Mouse (Mus musculus) monocyte, adult 5-6 weeks (primary cell): ENCODE results near the gene Spdye4c. TPM values are rescaled to one million over a fixed set of nuclear protein-coding genes. Genes with fewer than 3 reads are reported as not detected.
A peak's percentile ranks its signal among the peaks of the same experiment; 100 is the strongest.

Experiments
- ATAC-seq: fragments of 153-309, 156-312 bp; replicated peaks from 2 replicates; pipeline ENCODE4 v1.8.0; 2017; ENCODE audit warnings: mild to moderate bottlenecking; ENCODE audit not compliant: low TSS enrichment, insufficient number of reproducible peaks, severe bottlenecking, poor library complexity, low FRiP score
- total RNA-seq: library from RNA; stranded (forward); fragments of 200-1000, 200-491, 200-594 nt; gene quantifications from 3 replicates; pipeline ENCODE4 v1.2.3, GENCODE M21; 2017

Spdye4c gene
- not detected in 3 replicates for total RNA-seq

DNA sequence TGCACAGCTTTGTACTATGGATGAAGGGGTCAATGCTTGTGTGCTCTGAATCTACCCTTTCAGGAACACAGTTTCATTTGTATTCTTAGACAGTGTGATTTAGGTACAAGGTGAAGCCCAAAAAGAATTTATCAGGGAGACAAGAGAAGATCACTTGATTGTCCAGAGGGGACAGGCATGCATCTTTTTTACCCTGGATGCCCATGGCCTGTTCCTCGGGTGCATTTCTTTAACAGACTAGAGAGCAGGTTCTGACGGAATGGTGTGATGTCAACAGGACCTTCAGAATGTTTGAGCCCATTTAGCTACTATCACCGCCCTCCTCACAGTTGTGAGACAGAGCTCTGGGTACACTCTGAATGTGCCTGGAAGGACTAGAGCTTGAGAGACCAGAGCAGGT, at the start of gene Spdye4c:
TSS of gene Spdye4c (plus strand) at position 301 of the 400 bp plus-strand sequence.
- ATAC-seq = no peak

DNA sequence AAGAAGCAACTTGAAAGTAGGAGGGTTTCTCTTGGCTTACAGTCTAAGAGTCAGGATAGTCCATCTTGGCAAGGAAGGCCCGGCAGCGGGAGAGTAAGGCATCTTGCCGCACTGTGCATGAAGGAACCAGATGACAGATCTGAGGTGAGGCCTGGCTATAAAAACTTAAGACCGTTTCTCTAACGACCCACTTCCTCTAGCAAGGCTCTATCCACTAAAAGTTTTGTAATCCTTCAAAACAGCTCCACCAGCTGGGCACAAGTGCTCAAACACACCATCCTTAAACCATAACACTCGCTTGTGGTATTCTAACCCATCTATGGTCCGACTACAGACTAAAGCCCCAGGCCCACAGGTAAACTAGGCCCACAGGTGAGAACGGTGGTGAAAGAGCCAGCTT, 47.5 kb upstream of the Spdye4c start:
- ATAC-seq = no peak

DNA sequence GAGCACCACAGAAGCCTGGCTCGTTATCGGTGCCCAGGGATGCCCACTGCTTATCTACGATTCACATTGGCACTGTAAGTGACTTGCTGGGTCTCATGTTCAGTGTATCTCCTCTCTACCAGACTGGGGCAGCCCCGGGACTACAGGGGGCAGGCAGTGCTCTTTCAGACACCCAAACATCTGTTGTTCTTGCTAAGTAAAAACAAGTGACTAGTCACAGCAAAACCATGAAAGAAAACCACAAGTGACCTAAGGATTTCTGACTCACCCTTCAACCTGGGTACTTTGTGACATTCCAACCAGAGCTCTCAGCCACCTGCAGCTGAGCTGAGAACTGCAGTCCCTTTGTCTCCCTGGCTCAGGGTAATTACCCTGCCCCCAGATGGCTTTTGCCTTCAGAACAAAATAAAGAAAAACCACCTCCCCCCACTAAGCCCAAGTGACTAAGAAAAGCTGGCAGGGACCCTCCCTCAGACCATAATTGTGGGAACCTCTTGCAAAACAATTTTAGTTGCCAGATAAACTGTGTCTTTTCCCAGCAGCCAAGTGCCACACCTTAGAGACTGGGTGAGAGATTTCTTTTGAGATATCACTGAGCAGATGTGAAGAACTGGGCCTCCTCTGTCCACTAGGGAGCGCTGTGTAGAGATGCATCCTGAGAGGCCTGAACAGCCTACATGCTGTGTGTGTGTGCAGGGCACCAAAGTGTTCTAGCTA, 46.4 kb upstream of the Spdye4c start:
- ATAC-seq = peak; percentile 45; the same call in 1 of the 2 replicates

GRCm38 (mm10) chr2:128545447-128545846, 45.6 kb upstream of the Spdye4c start:
- ATAC-seq = no peak

DNA sequence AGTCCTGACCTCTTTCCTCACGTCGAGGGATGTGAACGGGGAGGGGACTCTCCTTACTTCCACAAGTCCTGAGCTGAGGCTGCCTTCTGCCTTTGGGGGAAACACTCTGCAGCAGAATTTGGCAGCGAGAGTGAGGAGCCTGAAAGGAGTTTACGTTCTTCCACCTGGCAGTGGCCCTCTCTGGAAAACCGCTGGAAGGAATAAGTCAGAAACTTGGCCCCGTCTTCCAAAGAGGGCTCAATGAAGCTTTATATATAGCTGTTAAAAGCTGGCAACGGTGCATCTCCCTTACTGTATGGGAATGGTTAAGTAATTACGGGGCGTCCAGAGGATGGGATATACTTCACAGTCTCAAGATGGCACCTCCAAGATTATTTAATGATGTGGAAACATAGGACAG, 43.9 kb upstream of the Spdye4c start:
- no peak for ATAC-seq

DNA sequence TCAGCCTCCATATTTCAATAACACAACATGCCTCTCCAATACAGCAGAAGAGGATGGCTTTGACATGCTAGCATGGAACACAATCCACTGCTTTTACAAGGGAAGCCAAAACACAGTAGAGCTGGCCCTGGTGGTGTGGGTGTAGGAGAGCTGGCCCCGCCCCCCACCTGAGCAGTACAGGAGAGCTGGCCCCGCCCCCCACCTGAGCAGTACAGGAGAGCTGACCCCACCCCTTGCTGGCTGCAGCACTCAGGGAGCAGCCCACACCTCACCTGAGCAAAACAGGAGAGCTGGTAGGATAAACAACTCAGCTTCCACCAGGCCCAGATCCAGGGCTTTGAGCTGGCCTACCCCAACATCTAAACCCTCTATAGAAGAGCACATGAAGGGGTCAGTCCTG, 42.7 kb upstream of the Spdye4c start:
- ATAC-seq = no peak

DNA sequence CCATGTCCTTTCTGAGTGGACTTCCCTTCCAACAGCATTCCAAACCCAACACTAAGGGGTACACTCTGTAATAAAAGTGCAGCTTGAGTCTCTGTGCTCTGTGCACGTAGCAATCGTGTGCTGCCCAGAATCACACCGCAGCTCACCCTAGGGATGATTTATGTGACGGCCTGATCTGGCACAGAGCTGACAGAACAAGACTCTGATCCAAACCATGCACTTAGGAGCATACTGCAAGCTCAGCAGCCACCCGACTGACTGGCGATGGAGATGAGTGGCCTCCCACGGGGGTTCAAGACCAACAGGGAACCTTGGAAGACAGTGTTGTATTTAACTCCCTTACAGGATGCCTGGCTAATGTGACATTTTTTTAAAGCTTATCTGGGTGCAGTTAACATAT, 41.4 kb upstream of the Spdye4c start:
- ATAC-seq = no peak

GRCm38 (mm10) chr2:128549963-128550362, 41.0 kb upstream of the Spdye4c start:
- ATAC-seq = no peak

- no peak for ATAC-seq
Observed at GRCm38 (mm10) chr2:128552080-128552791, 38.8 kb upstream of the Spdye4c start.

GRCm38 (mm10) chr2:128552798-128553720, 38.0 kb upstream of the Spdye4c start:
- ATAC-seq = peak; percentile 64

DNA sequence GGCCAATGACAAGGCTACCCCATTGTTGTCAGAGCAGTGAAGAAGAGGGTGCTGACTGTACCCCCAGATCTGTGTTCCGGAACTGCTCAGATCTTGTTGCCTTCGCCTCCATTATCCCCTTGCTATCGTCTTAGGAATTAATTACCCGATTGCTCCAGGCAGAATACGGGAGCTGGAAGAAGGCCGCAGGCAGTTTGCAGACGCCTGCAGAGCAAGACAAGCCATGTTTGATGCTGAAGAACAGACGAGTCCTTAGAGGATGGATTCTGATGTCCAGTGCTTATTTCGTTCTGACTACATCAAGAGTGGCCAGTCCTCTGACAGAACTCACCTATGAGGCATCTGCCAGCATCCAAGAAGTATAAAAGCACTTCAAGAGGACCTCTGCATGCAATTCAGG, 35.9 kb upstream of the Spdye4c start:
- no peak for ATAC-seq

- ATAC-seq = no peak
Observed at GRCm38 (mm10) chr2:128564195-128564594, 26.8 kb upstream of the Spdye4c start.

DNA sequence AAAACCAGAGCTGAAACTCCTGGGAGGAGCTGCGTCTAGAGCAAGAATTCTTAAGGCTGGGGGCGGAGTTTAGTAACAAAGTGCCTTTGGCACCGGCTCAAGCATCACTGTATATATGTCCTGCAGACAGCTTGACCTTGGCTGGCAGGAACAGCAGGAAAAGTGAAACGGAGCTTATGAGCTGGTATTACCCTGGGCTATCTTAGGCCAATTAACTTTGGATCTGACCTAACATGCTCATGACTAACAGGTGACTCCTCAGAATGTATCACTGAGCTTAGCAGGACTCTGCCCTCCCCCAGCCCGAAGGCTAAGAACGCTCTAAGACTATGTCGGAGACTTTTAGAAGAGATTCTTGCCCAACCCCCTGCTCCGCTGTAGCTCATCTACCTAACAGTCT, 25.1 kb upstream of the Spdye4c start:
- no peak for ATAC-seq

DNA sequence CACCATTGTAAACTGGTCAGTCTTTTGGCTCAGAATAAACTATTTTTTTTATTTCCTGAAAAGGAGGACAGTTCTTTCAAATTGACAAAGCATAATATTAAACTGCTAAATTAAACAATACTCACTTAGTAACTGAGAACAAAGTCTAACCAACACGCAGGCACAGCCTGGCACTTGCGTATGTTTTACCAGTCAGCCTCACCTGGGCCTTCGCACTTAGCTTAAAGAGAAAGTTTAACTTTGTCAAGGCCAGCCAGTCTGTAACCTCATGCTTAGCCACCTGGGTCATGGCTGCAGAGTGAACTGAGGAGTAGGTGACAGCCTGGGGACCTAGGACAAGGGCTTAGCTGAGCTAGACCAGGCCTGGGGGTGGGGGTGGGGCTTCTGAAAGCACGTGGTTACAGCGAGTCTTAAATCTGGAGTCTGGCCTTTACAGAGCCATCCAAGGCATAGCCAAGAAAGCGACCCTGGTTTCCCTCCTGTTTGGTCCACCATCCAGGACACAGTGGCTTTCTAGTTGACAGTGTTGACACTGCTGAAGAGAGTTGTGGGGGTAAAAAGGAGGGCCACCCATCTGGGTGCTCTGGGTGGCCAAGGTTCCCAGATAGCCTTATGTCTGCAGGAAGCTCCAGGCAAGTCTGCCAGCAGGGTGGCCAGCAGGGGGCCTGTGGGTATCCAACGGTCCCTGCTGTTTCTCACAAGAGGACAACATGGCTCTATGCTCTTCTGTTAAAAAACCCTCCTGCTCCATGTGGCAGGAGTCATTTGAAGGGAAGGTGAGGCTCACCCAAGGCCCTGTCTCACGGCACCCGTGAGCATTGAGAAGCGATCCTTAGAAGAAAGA, 24.5 kb upstream of the Spdye4c start:
- ATAC-seq = no peak

DNA sequence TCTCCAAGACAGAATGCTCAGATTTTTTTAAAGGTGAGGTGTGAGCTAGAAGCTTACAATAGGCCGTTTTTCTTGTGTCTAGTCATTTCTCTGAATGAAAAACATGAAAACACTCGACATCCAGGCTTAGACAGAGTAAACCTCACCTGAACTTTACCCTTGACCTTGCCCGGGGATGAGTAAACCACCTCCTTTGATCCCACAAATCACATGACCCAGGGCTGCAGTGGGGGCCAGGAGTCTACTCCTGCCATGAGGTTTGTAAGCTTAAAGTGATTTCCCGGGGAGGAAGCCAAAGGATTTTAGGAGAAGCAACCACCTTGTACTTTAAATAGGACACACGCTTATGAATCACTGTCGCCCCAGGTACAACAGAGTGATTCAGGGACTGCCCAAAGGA, 23.0 kb upstream of the Spdye4c start:
- no peak for ATAC-seq

DNA sequence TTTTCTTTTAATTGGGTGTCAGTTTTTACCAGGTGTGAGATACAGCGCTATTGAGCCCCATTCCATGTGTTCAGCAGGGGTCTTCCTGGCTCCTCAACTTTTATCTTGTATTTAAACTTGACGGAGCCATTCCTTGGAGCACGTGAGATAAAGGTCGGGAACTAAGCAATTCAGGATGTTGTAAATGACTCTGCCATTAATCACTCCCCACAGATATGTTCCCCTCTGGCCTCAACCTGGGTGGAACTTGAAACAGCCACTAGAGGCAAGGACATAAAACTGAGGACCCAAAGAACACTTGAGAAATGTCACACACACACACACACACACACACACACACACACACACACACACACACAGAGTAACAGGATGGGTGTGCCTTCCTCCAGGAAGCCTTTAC, 22.5 kb upstream of the Spdye4c start:
- no peak for ATAC-seq

DNA sequence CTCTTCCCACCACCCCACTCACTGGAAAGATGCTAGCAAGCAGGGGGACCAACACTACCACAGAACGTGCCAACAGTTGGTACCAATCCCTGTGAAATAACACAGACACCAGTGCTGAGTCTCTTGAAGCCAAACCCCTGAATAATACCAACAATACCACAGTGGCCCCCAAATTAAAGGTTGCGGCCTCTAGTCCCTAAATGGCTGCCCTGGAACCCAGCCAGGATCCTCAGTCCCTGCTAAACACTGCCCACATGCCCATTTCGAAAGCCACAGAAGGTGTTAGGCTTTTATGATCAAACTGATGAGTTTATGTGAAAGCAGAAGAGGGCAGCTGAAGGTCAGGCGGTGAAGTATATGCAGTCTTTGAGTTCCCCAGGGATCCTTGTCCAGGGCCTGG, 20.0 kb upstream of the Spdye4c start:
- ATAC-seq = no peak
